ENCODE assay signal across 9 mouse cellular contexts in genomic region chr2:11429538-11429937, GRCm38 (mm10).
A peak's percentile ranks its signal among the peaks of the same experiment; 100 is the strongest.
DNase-seq lines count a peak whose midpoint lies in the region; ATAC-seq and TF ChIP-seq lines count a peak whose summit lies in the region.
"Had no signal": no experiment of that assay in that cellular context is flagged by ENCODE, and none has a peak within 500 bp of the region (broad histone marks: within the 10 kb centered on the region; RNA-seq: fewer than 3 reads in every experiment).

No protein-coding gene starts in this region.

- no peak for TF ChIP-seq CTCF in brain, embryonic 14.5 days (IDR thresholded peaks at IDR 0.05; ENCODE audit: borderline replicate concordance, extremely low read depth, insufficient read depth, insufficient read length)
- no peak for TF ChIP-seq CTCF in gastrocnemius, adult 2 months (IDR thresholded peaks at IDR 0.05)

- intact Hi-C loops in gastrocnemius, adult 2 months (cut with DNase I) = no loop called here

- no peak overlapping the region for H3K9ac ChIP-seq in ES-E14 (ENCODE audit: insufficient read depth, low read depth, low read length, poor library complexity, severe bottlenecking)
- no peak overlapping the region for H3K9ac ChIP-seq in hindbrain, embryonic 16.5 days (ENCODE audit: low read depth, low read length)
- H3K9ac ChIP-seq: embryonic facial prominence, embryonic 13.5 days had no signal

- no peak overlapping the region for H3K4me2 ChIP-seq in hindbrain, embryonic 16.5 days (ENCODE audit: low read length)
- H3K4me2 ChIP-seq: embryonic facial prominence, embryonic 13.5 days had no signal

- no peak overlapping the region for H3K27ac ChIP-seq in ES-E14 (ENCODE audit: insufficient read depth, low read depth, low read length, poor library complexity, severe bottlenecking)
- peak overlapping the region; percentile 66 for H3K27ac ChIP-seq in gastrocnemius, adult 2 months
- no peak overlapping the region for H3K27ac ChIP-seq in hindbrain, embryonic 16.5 days (ENCODE audit: low read depth, low read length)
- H3K27ac ChIP-seq: embryonic facial prominence, embryonic 13.5 days had no signal

- no peaks in the 10 kb centered on the region for H3K27me3 ChIP-seq in hindbrain, embryonic 16.5 days (replicated peaks; ENCODE audit: control insufficient read depth, insufficient read depth, low read length)
- H3K27me3 ChIP-seq: embryonic facial prominence, embryonic 13.5 days had no signal

- WGBS in hindbrain, embryonic 16.5 days = 46% methylated on average over 3 of the region's 3 CpGs

- H3K9me3 ChIP-seq in ES-E14 (ENCODE audit: control insufficient read depth, insufficient read depth, low read depth, low read length) = no peaks in the 10 kb centered on the region
- no peaks in the 10 kb centered on the region for H3K9me3 ChIP-seq in hindbrain, embryonic 16.5 days (ENCODE audit: control insufficient read depth, low read length)
- H3K9me3 ChIP-seq: embryonic facial prominence, embryonic 13.5 days had no signal

- ATAC-seq in hindbrain, embryonic 16.5 days = peak; percentile 79

- in situ Hi-C loops in ES-E14 (cut with MboI; ENCODE audit: low sequenced_read_pairs in 2 of 2, unreplicated experiment in 2 of 2) = no loop called here

- TF ChIP-seq POLR2A in brain, embryonic 14.5 days (IDR thresholded peaks at IDR 0.05; ENCODE audit: borderline replicate concordance, extremely low read depth, insufficient read depth, insufficient read length, poor library complexity, severe bottlenecking) = no peak

- H3K36me3 ChIP-seq in ES-E14 (ENCODE audit: control insufficient read depth, insufficient read depth, low read length, poor library complexity, severe bottlenecking) = no peaks in the 10 kb centered on the region
- no peaks in the 10 kb centered on the region for H3K36me3 ChIP-seq in hindbrain, embryonic 16.5 days (ENCODE audit: control insufficient read depth, insufficient read depth, low read length)
- H3K36me3 ChIP-seq: embryonic facial prominence, embryonic 13.5 days had no signal

- peaks cover 0 to 2% of the 10 kb centered on the region in 2 experiments; a peak in 2 of 4 replicates for H3K4me1 ChIP-seq in ES-E14 (ENCODE audit: control insufficient read depth in 2 of 2, insufficient read depth in 2 of 2, low read length in 2 of 2, poor library complexity in 1 of 2)
- no peaks in the 10 kb centered on the region for H3K4me1 ChIP-seq in hindbrain, embryonic 16.5 days (ENCODE audit: control insufficient read depth, insufficient read depth, low read depth, low read length)

- peak; percentile 39 for DNase-seq in ES-E14 (ENCODE audit: low read depth, low spot score)
- peak; percentile 30 for DNase-seq in brain, embryonic 14.5 days (ENCODE audit: low read depth)
- peak; percentile 79 for DNase-seq in gastrocnemius, adult 2 months
- DNase-seq in layer of hippocampus, postnatal 36 days = peak; percentile 41 to 52
- DNase-seq in lung, postnatal 14 days = peak; percentile 78
- DNase-seq in right cerebral cortex, adult 18-20 months = peak; percentile 94
- no peak for DNase-seq in cerebellum, adult 11-12 months

- no peak overlapping the region for H3K4me3 ChIP-seq in ES-E14 (ENCODE audit: insufficient read depth in 1 of 2, low read depth in 1 of 2, low read length in 2 of 2, poor library complexity in 1 of 2, severe bottlenecking in 1 of 2)
- H3K4me3 ChIP-seq in gastrocnemius, adult 2 months = no peak overlapping the region
- no peak overlapping the region for H3K4me3 ChIP-seq in hindbrain, embryonic 16.5 days (ENCODE audit: low read length)
- H3K4me3 ChIP-seq: embryonic facial prominence, embryonic 13.5 days had no signal

TF ChIP-seq in ES-E14, 5 proteins besides CTCF, POLR2A, EP300 and RAD21:
- TF ChIP-seq ZNF384 (IDR thresholded peaks at IDR 0.05; ENCODE audit: low read depth, low read length) = no peak
- TF ChIP-seq ZC3H11A (IDR thresholded peaks at IDR 0.05; ENCODE audit: borderline replicate concordance, low read depth, low read length) = no peak
- no peak for TF ChIP-seq CHD2 (IDR thresholded peaks at IDR 0.05; ENCODE audit: low read depth, low read length)
- peak; percentile 57 for TF ChIP-seq MAFK (IDR thresholded peaks at IDR 0.05; ENCODE audit: insufficient read depth, low read depth, low read length)
- no peak for TF ChIP-seq HCFC1 (IDR thresholded peaks at IDR 0.05; ENCODE audit: borderline replicate concordance, insufficient read depth, low read length)
